Mouse (Mus musculus) ES-E14 (cell line): ENCODE measurements at regions not wholly inside any gene's neighbourhood (a gene's known extent, or its start where the extent isn't known, plus 50 kb on each side); places are given as distances from the start of the nearest gene placed in this dataset.

Experiments
- ZC3H11A ChIP-seq: IDR thresholded peaks from 2 replicates; pipeline ENCODE4 v1.6.1; 2012; ENCODE audit warnings: low read depth, mild to moderate bottlenecking, inconsistent platforms, low read length, borderline replicate concordance
- ZNF384 ChIP-seq: IDR thresholded peaks from 2 replicates; pipeline ENCODE4 v1.6.1; 2012; ENCODE audit warnings: low read depth, low read length, inconsistent platforms

DNA sequence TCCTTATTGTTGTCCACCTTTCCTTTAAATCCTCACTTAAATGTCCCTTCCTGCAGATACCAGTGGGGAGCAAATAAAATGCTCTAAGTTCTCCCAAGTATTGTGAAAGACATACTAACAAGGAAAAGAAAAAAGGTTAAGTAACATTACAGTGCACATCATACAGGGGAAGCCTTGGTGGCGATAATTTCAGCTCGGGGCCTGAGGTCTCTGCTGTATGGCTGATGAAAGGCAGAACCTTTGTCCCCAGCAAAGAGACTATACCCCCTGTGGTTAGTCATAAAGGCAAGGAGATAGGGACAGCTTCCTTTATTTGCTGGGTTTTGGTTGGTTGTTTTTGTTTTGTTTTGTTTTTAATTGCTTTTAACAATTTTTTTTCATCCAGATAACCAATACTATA lies 97.0 kb upstream of the Tnfaip3 start:
- TF ChIP-seq ZNF384 = no peak
- TF ChIP-seq ZC3H11A = no peak
